Mouse (Mus musculus) CH12.LX (cell line): ENCODE measurements around the gene Lrch4.

Experiments
- CTCF ChIP-seq, 2 experiments: IDR thresholded peaks in 1 of 2; conservative IDR thresholded peaks in 1 of 2; 2 replicates each; pipeline ENCODE4 v1.5.1; 2011 to 2012; ENCODE audit warnings: low read depth in 2 of 2, low read length in 2 of 2, improper control_type of control experiment in 1 of 2, inconsistent platforms in 1 of 2, mild to moderate bottlenecking in 1 of 2, moderate library complexity in 1 of 2
- E2F4 ChIP-seq: IDR thresholded peaks from 2 replicates; pipeline ENCODE4 v1.6.1; 2011; ENCODE audit warnings: low read depth, low read length, improper control_type of control experiment; ENCODE audit not compliant: insufficient replicate concordance
- EP300 ChIP-seq: IDR thresholded peaks from 2 replicates; pipeline ENCODE4 v1.6.1; 2011; ENCODE audit warnings: low read length, improper control_type of control experiment
- MAZ ChIP-seq: IDR thresholded peaks from 2 replicates; pipeline ENCODE4 v1.6.1; 2012; ENCODE audit warnings: low read depth, mild to moderate bottlenecking, inconsistent platforms, low read length, improper control_type of control experiment, moderate library complexity
- MXI1 ChIP-seq: IDR thresholded peaks from 2 replicates; pipeline ENCODE4 v1.6.1; 2011; ENCODE audit warnings: mild to moderate bottlenecking, low read depth, low read length, improper control_type of control experiment

DNA sequence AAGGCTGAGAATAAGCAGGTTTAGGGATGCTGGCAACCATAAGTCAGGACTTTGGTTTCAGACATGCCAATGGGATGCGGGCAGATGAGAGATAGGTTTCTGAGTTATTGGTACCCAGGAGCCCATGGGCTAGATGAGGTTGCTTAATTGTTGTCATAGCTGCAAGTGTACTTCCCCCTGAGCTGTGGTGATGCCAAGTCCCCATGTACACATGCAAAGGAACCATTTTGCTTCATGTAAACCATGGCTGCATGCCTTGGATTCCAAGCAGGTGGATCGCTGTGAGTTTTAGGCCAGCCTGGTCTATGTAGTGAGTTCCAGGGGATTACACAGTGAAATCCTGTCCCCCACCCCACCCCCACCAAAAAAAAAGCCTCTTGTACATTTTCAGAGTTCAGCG is 56.7 kb downstream of the Lrch4 start:
- no peak for TF ChIP-seq CTCF (conservative IDR thresholded peaks at IDR 0.05 in 1 of 2, IDR thresholded peaks at IDR 0.05 in 1 of 2; ENCODE audit: low read depth in 2 of 2, low read length in 2 of 2)
- no peak for TF ChIP-seq E2F4
- no peak for TF ChIP-seq MXI1
- TF ChIP-seq MAZ = no peak
- no peak for TF ChIP-seq EP300
